ENCODE assay signal across 7 mouse cellular contexts in genomic region chr19:5608707-5609106, GRCm38 (mm10). TPM values are rescaled to one million over a fixed set of nuclear protein-coding genes. Genes with fewer than 3 reads are reported as not detected.
DNase-seq lines count a peak whose midpoint lies in the region; ATAC-seq lines count a peak whose summit lies in the region.

No protein-coding gene starts in this region.

- DNase-seq in lung, postnatal 10 days: no peak
- DNase-seq in limb, embryonic 11.5 days (ENCODE audit: low spot score): no peak
- no peak for DNase-seq in layer of hippocampus, adult 8-10 months (ENCODE audit: low spot score in 2 of 2)
- no peak for DNase-seq in thymus, postnatal 0 days (ENCODE audit: low spot score)

- H3K27me3 ChIP-seq in lung, embryonic 15.5 days: no peaks in the 10 kb centered on the region
- H3K27me3 ChIP-seq in forebrain, embryonic 13.5 days: no peaks in the 10 kb centered on the region
- H3K27me3 ChIP-seq in limb, embryonic 11.5 days (ENCODE audit: control insufficient read depth, insufficient read depth, low read length): no peaks in the 10 kb centered on the region
- no peaks in the 10 kb centered on the region for H3K27me3 ChIP-seq in stomach, embryonic 14.5 days (ENCODE audit: control insufficient read depth, insufficient read depth, low read length)

- peak overlapping the region; percentile 70 for H3K4me2 ChIP-seq in lung, embryonic 15.5 days
- H3K4me2 ChIP-seq in forebrain, embryonic 13.5 days: peak overlapping the region; percentile 67
- H3K4me2 ChIP-seq in limb, embryonic 11.5 days (ENCODE audit: low read depth, severe bottlenecking): peak overlapping the region; percentile 74
- H3K4me2 ChIP-seq in stomach, embryonic 14.5 days (replicated peaks; ENCODE audit: low read depth, low read length): peak overlapping the region; percentile 70

- ATAC-seq in lung, embryonic 15.5 days (ENCODE audit: borderline replicate concordance, extremely low read depth, low FRiP score, low TSS enrichment): no peak
- ATAC-seq in forebrain, embryonic 13.5 days: no peak
- ATAC-seq in limb, embryonic 11.5 days (ENCODE audit: insufficient number of reproducible peaks, low FRiP score, low TSS enrichment, low read depth): no peak
- ATAC-seq in stomach, embryonic 14.5 days (ENCODE audit: insufficient number of reproducible peaks, insufficient read depth, low FRiP score, low read depth): no peak

- peak overlapping the region; percentile 78 for H3K4me3 ChIP-seq in lung, embryonic 15.5 days
- peak overlapping the region; percentile 63 for H3K4me3 ChIP-seq in forebrain, embryonic 13.5 days
- no peak overlapping the region for H3K4me3 ChIP-seq in limb, embryonic 11.5 days (ENCODE audit: low read depth, low read length)
- peak overlapping the region; percentile 61; the same call in 1 of the 2 replicates for H3K4me3 ChIP-seq in stomach, embryonic 14.5 days (ENCODE audit: low read depth, low read length)

- no peaks in the 10 kb centered on the region for H3K9me3 ChIP-seq in lung, embryonic 15.5 days
- H3K9me3 ChIP-seq in forebrain, embryonic 13.5 days (replicated peaks): no peaks in the 10 kb centered on the region
- H3K9me3 ChIP-seq in limb, embryonic 11.5 days (ENCODE audit: control insufficient read depth, low read length): no peaks in the 10 kb centered on the region
- H3K9me3 ChIP-seq in stomach, embryonic 14.5 days (ENCODE audit: control insufficient read depth, low read depth, low read length): no peaks in the 10 kb centered on the region

- H3K27ac ChIP-seq in lung, embryonic 15.5 days: no peak overlapping the region
- peak overlapping the region; percentile 98 for H3K27ac ChIP-seq in forebrain, embryonic 13.5 days
- H3K27ac ChIP-seq in limb, embryonic 11.5 days (replicated peaks; ENCODE audit: low read depth, low read length): no peak overlapping the region
- no peak overlapping the region for H3K27ac ChIP-seq in stomach, embryonic 14.5 days (ENCODE audit: low read length)

- H3K36me3 ChIP-seq in lung, embryonic 15.5 days: peaks cover 52% of the 10 kb centered on the region
- peaks cover 53% of the 10 kb centered on the region for H3K36me3 ChIP-seq in forebrain, embryonic 13.5 days (ENCODE audit: poor library complexity, severe bottlenecking)
- peaks cover 33% of the 10 kb centered on the region for H3K36me3 ChIP-seq in limb, embryonic 11.5 days (ENCODE audit: control insufficient read depth, insufficient read depth, low read length)
- peaks cover 52% of the 10 kb centered on the region for H3K36me3 ChIP-seq in stomach, embryonic 14.5 days (ENCODE audit: control insufficient read depth, insufficient read depth, low read length)

- peaks cover 25% of the 10 kb centered on the region for H3K4me1 ChIP-seq in lung, embryonic 15.5 days
- peaks cover 32% of the 10 kb centered on the region for H3K4me1 ChIP-seq in forebrain, embryonic 13.5 days
- peaks cover 8% of the 10 kb centered on the region; the same call in 1 of the 2 replicates for H3K4me1 ChIP-seq in limb, embryonic 11.5 days (ENCODE audit: control insufficient read depth, insufficient read depth, low read length)
- peaks cover 10% of the 10 kb centered on the region for H3K4me1 ChIP-seq in stomach, embryonic 14.5 days (ENCODE audit: control insufficient read depth, insufficient read depth, low read length)

- peak overlapping the region; percentile 79; the same call in 1 of the 2 replicates for H3K9ac ChIP-seq in lung, embryonic 15.5 days
- H3K9ac ChIP-seq in forebrain, embryonic 13.5 days: peak overlapping the region; percentile 75
- no peak overlapping the region; the same call in 1 of the 2 replicates for H3K9ac ChIP-seq in limb, embryonic 11.5 days (ENCODE audit: low read length)
- peak overlapping the region; percentile 71; the same call in 1 of the 2 replicates for H3K9ac ChIP-seq in stomach, embryonic 14.5 days (replicated peaks; ENCODE audit: low read depth, low read length)

- WGBS in lung, embryonic 15.5 days: 94% methylated on average over 13 of the region's 13 CpGs
- 94% methylated on average over 13 of the region's 13 CpGs for WGBS in forebrain, embryonic 13.5 days
- WGBS in limb, embryonic 11.5 days: 95% methylated on average over 13 of the region's 13 CpGs
- 94% methylated on average over 13 of the region's 13 CpGs for whole genome bisulfite sequencing in stomach, embryonic 14.5 days

RNA-seq across cellular contexts. Expression of gene Kat5, which starts 1.3 kb away (rescaled TPM):
- 51.9 and 54.4 TPM in 2 replicates for polyA plus RNA-seq in lung, embryonic 15.5 days (2015; fragmentation: Nextera tagmentation; extraction: Ambion mirVana)
- 72.7 and 80.7 TPM in 2 replicates for polyA plus RNA-seq in forebrain, embryonic 13.5 days (2015; fragmentation: Nextera tagmentation; extraction: Ambion mirVana)
- polyA plus RNA-seq in limb, embryonic 11.5 days (2014; fragmentation: Nextera tagmentation; extraction: Ambion mirVana): 33.6 and 36.6 TPM in 2 replicates
- polyA plus RNA-seq in stomach, embryonic 14.5 days (2014; fragmentation: Nextera tagmentation; extraction: Ambion mirVana): 30.5 and 37.0 TPM in 2 replicates
- total RNA-seq in layer of hippocampus, adult 8-10 months (2022): 100 to 1,000 TPM in 1 of 4 experiments, 10 to 100 TPM in 3; 81.5 to 105 (median 86.9) TPM
- polyA plus RNA-seq in thymus, postnatal 0 days (2015; fragmentation: Nextera tagmentation; extraction: Ambion mirVana): 65.3 and 73.8 TPM in 2 replicates

RNA-seq across cellular contexts. Expression of gene Rnaseh2c, which starts 7.0 kb away (rescaled TPM):
- 143 and 153 TPM in 2 replicates for polyA plus RNA-seq in lung, embryonic 15.5 days (2015; fragmentation: Nextera tagmentation; extraction: Ambion mirVana)
- polyA plus RNA-seq in forebrain, embryonic 13.5 days (2015; fragmentation: Nextera tagmentation; extraction: Ambion mirVana): 146 and 170 TPM in 2 replicates
- polyA plus RNA-seq in limb, embryonic 11.5 days (2014; fragmentation: Nextera tagmentation; extraction: Ambion mirVana): 173 and 185 TPM in 2 replicates
- polyA plus RNA-seq in stomach, embryonic 14.5 days (2014; fragmentation: Nextera tagmentation; extraction: Ambion mirVana): 113 and 119 TPM in 2 replicates
- 10 to 100 TPM; 58.8 to 96.9 (median 78.2) TPM for total RNA-seq in layer of hippocampus, adult 8-10 months (2022)
- 127 and 157 TPM in 2 replicates for polyA plus RNA-seq in thymus, postnatal 0 days (2015; fragmentation: Nextera tagmentation; extraction: Ambion mirVana)

RNA-seq across cellular contexts. Expression of gene Rela, which starts 28.6 kb away (rescaled TPM):
- 52.7 and 53.8 TPM in 2 replicates for polyA plus RNA-seq in lung, embryonic 15.5 days (2015; fragmentation: Nextera tagmentation; extraction: Ambion mirVana)
- 33.4 and 34.4 TPM in 2 replicates for polyA plus RNA-seq in forebrain, embryonic 13.5 days (2015; fragmentation: Nextera tagmentation; extraction: Ambion mirVana)
- polyA plus RNA-seq in limb, embryonic 11.5 days (2014; fragmentation: Nextera tagmentation; extraction: Ambion mirVana): 40.9 and 41.4 TPM in 2 replicates
- polyA plus RNA-seq in stomach, embryonic 14.5 days (2014; fragmentation: Nextera tagmentation; extraction: Ambion mirVana): 49.0 and 52.2 TPM in 2 replicates
- total RNA-seq in layer of hippocampus, adult 8-10 months (2022): 10 to 100 TPM; 18.8 to 32.7 (median 23.7) TPM
- 50.0 and 56.2 TPM in 2 replicates for polyA plus RNA-seq in thymus, postnatal 0 days (2015; fragmentation: Nextera tagmentation; extraction: Ambion mirVana)

RNA-seq across cellular contexts. Expression of gene Ap5b1, which starts 40.9 kb away (rescaled TPM):
- 5.7 and 5.9 TPM in 2 replicates for polyA plus RNA-seq in lung, embryonic 15.5 days (2015; fragmentation: Nextera tagmentation; extraction: Ambion mirVana)
- 1.4 and 1.7 TPM in 2 replicates for polyA plus RNA-seq in forebrain, embryonic 13.5 days (2015; fragmentation: Nextera tagmentation; extraction: Ambion mirVana)
- polyA plus RNA-seq in limb, embryonic 11.5 days (2014; fragmentation: Nextera tagmentation; extraction: Ambion mirVana): 1.2 and 1.4 TPM in 2 replicates
- 5.5 and 6.1 TPM in 2 replicates for polyA plus RNA-seq in stomach, embryonic 14.5 days (2014; fragmentation: Nextera tagmentation; extraction: Ambion mirVana)
- 1 to 10 TPM; 5.8 to 8.7 (median 6.6) TPM for total RNA-seq in layer of hippocampus, adult 8-10 months (2022)
- 8.9 and 9.8 TPM in 2 replicates for polyA plus RNA-seq in thymus, postnatal 0 days (2015; fragmentation: Nextera tagmentation; extraction: Ambion mirVana)

RNA-seq across cellular contexts. Expression of gene Ovol1, which starts 48.3 kb away (rescaled TPM):
- 2.1 and 2.2 TPM in 2 replicates for polyA plus RNA-seq in lung, embryonic 15.5 days (2015; fragmentation: Nextera tagmentation; extraction: Ambion mirVana)
- polyA plus RNA-seq in forebrain, embryonic 13.5 days (2015; fragmentation: Nextera tagmentation; extraction: Ambion mirVana): 0.06 TPM in 1 of 2 replicates, not detected in the other
- 0.74 and 0.79 TPM in 2 replicates for polyA plus RNA-seq in limb, embryonic 11.5 days (2014; fragmentation: Nextera tagmentation; extraction: Ambion mirVana)
- 11.2 and 11.5 TPM in 2 replicates for polyA plus RNA-seq in stomach, embryonic 14.5 days (2014; fragmentation: Nextera tagmentation; extraction: Ambion mirVana)
- not detected for total RNA-seq in layer of hippocampus, adult 8-10 months (2022)
- polyA plus RNA-seq in thymus, postnatal 0 days (2015; fragmentation: Nextera tagmentation; extraction: Ambion mirVana): 1.9 TPM in 2 replicates
